Mouse (Mus musculus) c-Kit-positive CD71-positive TER-119-positive erythroid progenitor cells, embryonic 14.5 days (primary cell): ENCODE measurements around the gene Pgs1.

Experiments used
- DNase-seq: peaks from one replicate; pipeline ENCODE4 v3.0.0-alpha.2; 2013; ENCODE audit warnings: low spot score

Gene Pgs1

GRCm38 (mm10) chr11:117963091-117963793 is 22.9 kb upstream of the Pgs1 start:
- peak; percentile 78 for DNase-seq

- DNase-seq = no peak
Measured at GRCm38 (mm10) chr11:117963872-117964271, 22.2 kb upstream of the Pgs1 start.

GRCm38 (mm10) chr11:117964294-117964693 is 21.8 kb upstream of the Pgs1 start:
- no peak for DNase-seq

GRCm38 (mm10) chr11:117965052-117965451 is 21.0 kb upstream of the Pgs1 start:
- no peak for DNase-seq

GRCm38 (mm10) chr11:117965561-117965981 is 20.5 kb upstream of the Pgs1 start:
- DNase-seq = no peak

- no peak for DNase-seq
Measured at GRCm38 (mm10) chr11:117966506-117967100, 19.5 kb upstream of the Pgs1 start.

- DNase-seq = no peak
Measured at GRCm38 (mm10) chr11:117967249-117968015, 18.7 kb upstream of the Pgs1 start.

GRCm38 (mm10) chr11:117968016-117968671 is 17.9 kb upstream of the Pgs1 start:
- no peak for DNase-seq

- DNase-seq = no peak
Measured at GRCm38 (mm10) chr11:117968716-117969099, 17.4 kb upstream of the Pgs1 start.

GRCm38 (mm10) chr11:117969100-117969944 is 16.8 kb upstream of the Pgs1 start:
- peak; percentile 90 for DNase-seq

GRCm38 (mm10) chr11:117969945-117970872 is 15.9 kb upstream of the Pgs1 start, which contains the start of gene Socs3:
Gene Socs3 (minus strand): TSS chr11:117970047.
- peak; percentile 90 for DNase-seq

GRCm38 (mm10) chr11:117971100-117971499 is 15.0 kb upstream of the Pgs1 start:
- no peak for DNase-seq

GRCm38 (mm10) chr11:117971646-117972242 is 14.3 kb upstream of the Pgs1 start:
- DNase-seq = no peak

- DNase-seq = no peak
Measured at GRCm38 (mm10) chr11:117972656-117973558, 13.2 kb upstream of the Pgs1 start.

- no peak for DNase-seq
Measured at GRCm38 (mm10) chr11:117973569-117973968, 12.5 kb upstream of the Pgs1 start.

GRCm38 (mm10) chr11:117974327-117975125 is 11.6 kb upstream of the Pgs1 start:
- DNase-seq = no peak

GRCm38 (mm10) chr11:117975211-117975967 is 10.7 kb upstream of the Pgs1 start:
- no peak for DNase-seq
